Mouse (Mus musculus): Measurements from ENCODE around the gene Napsa. TPM values are rescaled to one million over a fixed set of nuclear protein-coding genes. Genes with fewer than 3 reads are reported as not detected.

Gene Napsa
- polyA plus RNA-seq, 1 experiment from 2014 or later = 1.9 TPM

- WGBS = 77% methylated on average over 5 of the region's 5 CpGs
- no peaks in the 10 kb centered on the region for H3K36me3 ChIP-seq (ENCODE audit: control insufficient read depth, insufficient read depth, low read length)
- ATAC-seq = no peak
- no peaks in the 10 kb centered on the region for H3K4me1 ChIP-seq (ENCODE audit: control insufficient read depth, insufficient read depth, low read length)
- no peaks in the 10 kb centered on the region for H3K9me3 ChIP-seq (replicated peaks; ENCODE audit: control insufficient read depth, low read length, poor library complexity, severe bottlenecking)
- H3K4me2 ChIP-seq (ENCODE audit: low read length) = no peak overlapping the region
- H3K9ac ChIP-seq (ENCODE audit: low read depth, low read length) = no peak overlapping the region
- H3K27me3 ChIP-seq (ENCODE audit: control insufficient read depth, insufficient read depth, low read depth, low read length) = peaks cover 7% of the 10 kb centered on the region; the same call in 1 of the 2 replicates
- no peak overlapping the region for H3K4me3 ChIP-seq (ENCODE audit: low read depth, low read length)
- no peak overlapping the region for H3K27ac ChIP-seq (ENCODE audit: low read length)
Observed at GRCm38 (mm10) chr7:44531207-44531606, 41.0 kb upstream of the Napsa start.

- Histone ChIP-seq H3K27me3 (ENCODE audit: control insufficient read depth, insufficient read depth, low read depth, low read length) (peaks cover 5% of the 10 kb centered on the region; the same call in 1 of the 2 replicates), H3K36me3 (ENCODE audit: control insufficient read depth, insufficient read depth, low read length) (no peaks in the 10 kb centered on the region), H3K4me3 (ENCODE audit: low read depth, low read length) (no peak within 1 kb of the TSS), H3K4me2 (ENCODE audit: low read length) (no peak within 1 kb of the TSS), H3K4me1 (ENCODE audit: control insufficient read depth, insufficient read depth, low read length) (no peaks in the 10 kb centered on the region), H3K9ac (ENCODE audit: low read depth, low read length) (no peak within 1 kb of the TSS), H3K9me3 (replicated peaks; ENCODE audit: control insufficient read depth, low read length, poor library complexity, severe bottlenecking) (no peaks in the 10 kb centered on the region), H3K27ac (ENCODE audit: low read length) (no peak within 1 kb of the TSS)
- ATAC-seq = no peak
- WGBS = 93% methylated on average over 4 of the region's 4 CpGs
Observed at GRCm38 (mm10) chr7:44531946-44532732, 40.0 kb upstream of the Napsa start, which contains the start of gene Spib. Gene Spib, minus strand, starts transcription at chr7:44532071.

GRCm38 (mm10) chr7:44532918-44533745, 39.0 kb upstream of the Napsa start:
- H3K9me3 ChIP-seq (replicated peaks; ENCODE audit: control insufficient read depth, low read length, poor library complexity, severe bottlenecking) = no peaks in the 10 kb centered on the region
- H3K4me1 ChIP-seq (ENCODE audit: control insufficient read depth, insufficient read depth, low read length) = no peaks in the 10 kb centered on the region
- H3K4me3 ChIP-seq (ENCODE audit: low read depth, low read length) = no peak overlapping the region
- peaks cover under 1% of the 10 kb centered on the region; the same call in 1 of the 2 replicates for H3K36me3 ChIP-seq (ENCODE audit: control insufficient read depth, insufficient read depth, low read length)
- peaks cover 5% of the 10 kb centered on the region; the same call in 1 of the 2 replicates for H3K27me3 ChIP-seq (ENCODE audit: control insufficient read depth, insufficient read depth, low read depth, low read length)
- no peak overlapping the region for H3K9ac ChIP-seq (ENCODE audit: low read depth, low read length)
- WGBS = 87% methylated on average over 29 of the region's 29 CpGs
- no peak overlapping the region for H3K27ac ChIP-seq (ENCODE audit: low read length)
- ATAC-seq = no peak
- H3K4me2 ChIP-seq (ENCODE audit: low read length) = no peak overlapping the region

GRCm38 (mm10) chr7:44533746-44534045, 38.5 kb upstream of the Napsa start:
- Histone ChIP-seq H3K36me3 (ENCODE audit: control insufficient read depth, insufficient read depth, low read length) (peaks cover 4% of the 10 kb centered on the region; the same call in 1 of the 2 replicates), H3K27ac (ENCODE audit: low read length) (no peak overlapping the region), H3K9ac (ENCODE audit: low read depth, low read length) (no peak overlapping the region), H3K27me3 (ENCODE audit: control insufficient read depth, insufficient read depth, low read depth, low read length) (peaks cover 3% of the 10 kb centered on the region; the same call in 1 of the 2 replicates), H3K4me3 (ENCODE audit: low read depth, low read length) (no peak overlapping the region), H3K4me2 (ENCODE audit: low read length) (no peak overlapping the region), H3K9me3 (replicated peaks; ENCODE audit: control insufficient read depth, low read length, poor library complexity, severe bottlenecking) (no peaks in the 10 kb centered on the region), H3K4me1 (ENCODE audit: control insufficient read depth, insufficient read depth, low read length) (no peaks in the 10 kb centered on the region)
- no peak for ATAC-seq
- WGBS = 80% methylated on average over 12 of the region's 12 CpGs

GRCm38 (mm10) chr7:44534242-44534641, 37.9 kb upstream of the Napsa start:
- 95% methylated on average over 13 of the region's 13 CpGs for whole genome bisulfite sequencing

GRCm38 (mm10) chr7:44534656-44535441, 37.3 kb upstream of the Napsa start:
- ATAC-seq = no peak
- Histone ChIP-seq H3K4me3 (ENCODE audit: low read depth, low read length) (no peak overlapping the region), H3K9ac (ENCODE audit: low read depth, low read length) (no peak overlapping the region), H3K9me3 (replicated peaks; ENCODE audit: control insufficient read depth, low read length, poor library complexity, severe bottlenecking) (no peaks in the 10 kb centered on the region), H3K4me2 (ENCODE audit: low read length) (no peak overlapping the region), H3K27me3 (ENCODE audit: control insufficient read depth, insufficient read depth, low read depth, low read length) (no peaks in the 10 kb centered on the region), H3K36me3 (ENCODE audit: control insufficient read depth, insufficient read depth, low read length) (peaks cover 4% of the 10 kb centered on the region; the same call in 1 of the 2 replicates), H3K4me1 (ENCODE audit: control insufficient read depth, insufficient read depth, low read length) (no peaks in the 10 kb centered on the region), H3K27ac (ENCODE audit: low read length) (no peak overlapping the region)
- 92% methylated on average over 19 of the region's 19 CpGs for WGBS

More at GRCm38 (mm10) chr7:44534242-44534641, 37.9 kb upstream of the Napsa start:
- Histone ChIP-seq H3K9me3 (replicated peaks; ENCODE audit: control insufficient read depth, low read length, poor library complexity, severe bottlenecking) (no peaks in the 10 kb centered on the region), H3K27me3 (ENCODE audit: control insufficient read depth, insufficient read depth, low read depth, low read length) (no peaks in the 10 kb centered on the region), H3K27ac (ENCODE audit: low read length) (no peak overlapping the region), H3K4me1 (ENCODE audit: control insufficient read depth, insufficient read depth, low read length) (no peaks in the 10 kb centered on the region), H3K4me2 (ENCODE audit: low read length) (no peak overlapping the region), H3K9ac (ENCODE audit: low read depth, low read length) (no peak overlapping the region), H3K36me3 (ENCODE audit: control insufficient read depth, insufficient read depth, low read length) (peaks cover 4% of the 10 kb centered on the region; the same call in 1 of the 2 replicates), H3K4me3 (ENCODE audit: low read depth, low read length) (no peak overlapping the region)
- ATAC-seq = no peak

GRCm38 (mm10) chr7:44535657-44536589, 36.3 kb upstream of the Napsa start:
- H3K27me3 ChIP-seq (ENCODE audit: control insufficient read depth, insufficient read depth, low read depth, low read length) = no peaks in the 10 kb centered on the region
- no peaks in the 10 kb centered on the region for H3K9me3 ChIP-seq (replicated peaks; ENCODE audit: control insufficient read depth, low read length, poor library complexity, severe bottlenecking)
- WGBS = 93% methylated on average over 27 of the region's 27 CpGs
- H3K4me1 ChIP-seq (ENCODE audit: control insufficient read depth, insufficient read depth, low read length) = no peaks in the 10 kb centered on the region
- no peak overlapping the region for H3K4me3 ChIP-seq (ENCODE audit: low read depth, low read length)
- H3K36me3 ChIP-seq (ENCODE audit: control insufficient read depth, insufficient read depth, low read length) = peaks cover 4% of the 10 kb centered on the region; the same call in 1 of the 2 replicates
- no peak overlapping the region for H3K9ac ChIP-seq (ENCODE audit: low read depth, low read length)
- H3K4me2 ChIP-seq (ENCODE audit: low read length) = no peak overlapping the region
- H3K27ac ChIP-seq (ENCODE audit: low read length) = no peak overlapping the region
- no peak for ATAC-seq

- 91% methylated on average over 6 of the region's 6 CpGs for WGBS
- H3K4me3 ChIP-seq (ENCODE audit: low read depth, low read length) = no peak overlapping the region
- no peak overlapping the region for H3K4me2 ChIP-seq (ENCODE audit: low read length)
- H3K4me1 ChIP-seq (ENCODE audit: control insufficient read depth, insufficient read depth, low read length) = no peaks in the 10 kb centered on the region
- H3K9ac ChIP-seq (ENCODE audit: low read depth, low read length) = no peak overlapping the region
- H3K27me3 ChIP-seq (ENCODE audit: control insufficient read depth, insufficient read depth, low read depth, low read length) = no peaks in the 10 kb centered on the region
- H3K27ac ChIP-seq (ENCODE audit: low read length) = no peak overlapping the region
- ATAC-seq = no peak
- peaks cover 4% of the 10 kb centered on the region; the same call in 1 of the 2 replicates for H3K36me3 ChIP-seq (ENCODE audit: control insufficient read depth, insufficient read depth, low read length)
- H3K9me3 ChIP-seq (replicated peaks; ENCODE audit: control insufficient read depth, low read length, poor library complexity, severe bottlenecking) = no peaks in the 10 kb centered on the region
Observed at GRCm38 (mm10) chr7:44536590-44536968, 35.6 kb upstream of the Napsa start.

Measured in midbrain, embryonic 16.5 days (tissue).